Mouse (Mus musculus) ES-Bruce4 (cell line): Measurements from ENCODE around the gene Prkcsh.

Experiments
- CTCF ChIP-seq: IDR thresholded peaks from one replicate; pipeline ENCODE4 v1.8.1; 2011; ENCODE audit warnings: low read depth, low read length
- EP300 ChIP-seq: IDR thresholded peaks from 2 replicates; pipeline ENCODE4 v1.6.1; 2011; ENCODE audit warnings: low read depth, low read length; ENCODE audit not compliant: insufficient read depth
- POLR2A ChIP-seq: IDR thresholded peaks from one replicate; pipeline ENCODE4 v1.8.1; 2011; ENCODE audit warnings: low read length; ENCODE audit not compliant: insufficient read depth

DNA sequence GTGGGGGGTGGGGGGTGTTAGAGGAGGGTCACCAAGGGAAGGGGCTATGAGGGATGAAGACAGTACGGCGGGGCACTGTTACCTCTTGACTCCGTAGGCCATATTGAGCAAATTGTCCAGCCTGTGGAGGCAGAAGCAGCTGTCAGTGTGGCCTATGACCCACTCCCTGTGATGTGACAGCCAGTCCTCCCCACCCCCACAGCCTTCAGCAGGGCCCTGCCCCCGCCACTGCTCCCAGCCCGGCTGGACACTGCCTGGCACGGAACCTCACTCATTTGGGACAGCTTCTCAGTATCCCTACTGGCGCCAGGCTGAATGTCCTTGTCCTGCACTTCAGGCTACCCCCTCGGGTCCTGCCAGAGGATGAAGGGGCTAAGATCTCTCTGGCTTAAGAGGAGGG is 22.0 kb downstream of the Prkcsh start:
- TF ChIP-seq CTCF (no peak), EP300 (no peak), POLR2A (no peak)
